Mouse (Mus musculus): ENCODE measurements around the gene Hs3st6. TPM values are rescaled to one million over a fixed set of nuclear protein-coding genes. Genes with fewer than 3 reads are reported as not detected.
"Not testable (repeated sequence)": the region's sequence is repeated elsewhere in the genome, so short reads cannot be mapped to it uniquely, and the experiment has no call there.

The Hs3st6 gene
- polyA plus RNA-seq, 1 experiment from 2014 or later, result 0.43 TPM

- Histone ChIP-seq H3K4me3 (peak overlapping the region; percentile 77), H3K4me1 (peaks cover 47% of the 10 kb centered on the region), H3K36me3 (peaks cover 43% of the 10 kb centered on the region)
- not testable (repeated sequence) for H3K9me3 ChIP-seq (replicated peaks); DNase-seq (ENCODE audit: low spot score); H3K27me3 ChIP-seq (ENCODE audit: low read depth, poor library complexity, severe bottlenecking); H3K27ac ChIP-seq (replicated peaks)
- 71% methylated on average over 7 of the region's 7 CpGs for WGBS
Measured at GRCm38 (mm10) chr17:24721383-24721955, 31.3 kb upstream of the Hs3st6 start.

GRCm38 (mm10) chr17:24722220-24722924 is 30.4 kb upstream of the Hs3st6 start:
- WGBS, result 46% methylated on average over 13 of the region's 13 CpGs
- peaks cover 35% of the 10 kb centered on the region for H3K36me3 ChIP-seq
- H3K9me3 ChIP-seq (replicated peaks), result no peaks in the 10 kb centered on the region
- no peaks in the 10 kb centered on the region for H3K27me3 ChIP-seq (ENCODE audit: low read depth, poor library complexity, severe bottlenecking)
- peak overlapping the region; percentile 77 for H3K4me3 ChIP-seq
- no peak overlapping the region for H3K27ac ChIP-seq (replicated peaks)
- no peak for DNase-seq (ENCODE audit: low spot score)
- peaks cover 47% of the 10 kb centered on the region for H3K4me1 ChIP-seq

- 6% methylated on average over 12 of the region's 12 CpGs for WGBS
- Histone ChIP-seq H3K4me1 (peaks cover 43% of the 10 kb centered on the region), H3K27me3 (ENCODE audit: low read depth, poor library complexity, severe bottlenecking) (no peaks in the 10 kb centered on the region), H3K9me3 (replicated peaks) (no peaks in the 10 kb centered on the region), H3K36me3 (peaks cover 26% of the 10 kb centered on the region), H3K4me3 (peak overlapping the region; percentile 77), H3K27ac (replicated peaks) (peak overlapping the region; percentile 86)
- DNase-seq (ENCODE audit: low spot score), result no peak
Measured at GRCm38 (mm10) chr17:24723122-24723880, 29.5 kb upstream of the Hs3st6 start.

- Histone ChIP-seq H3K36me3 (peaks cover 21% of the 10 kb centered on the region), H3K4me1 (peaks cover 38% of the 10 kb centered on the region), H3K27me3 (ENCODE audit: low read depth, poor library complexity, severe bottlenecking) (no peaks in the 10 kb centered on the region), H3K4me3 (peak overlapping the region; percentile 77), H3K27ac (replicated peaks) (peak overlapping the region; percentile 86), H3K9me3 (replicated peaks) (no peaks in the 10 kb centered on the region)
- peak; percentile 47 for DNase-seq (ENCODE audit: low spot score)
- WGBS, result 0% methylated on average over 15 of the region's 15 CpGs
Measured at GRCm38 (mm10) chr17:24723881-24724180, 29.0 kb upstream of the Hs3st6 start.

- DNase-seq (ENCODE audit: low spot score), result peak; percentile 97
- no peaks in the 10 kb centered on the region for H3K27me3 ChIP-seq (ENCODE audit: low read depth, poor library complexity, severe bottlenecking)
- H3K36me3 ChIP-seq, result peaks cover 21% of the 10 kb centered on the region
- peak within 1 kb of the TSS; percentile 86 for H3K27ac ChIP-seq (replicated peaks)
- peaks cover 35% of the 10 kb centered on the region for H3K4me1 ChIP-seq
- H3K4me3 ChIP-seq, result peak within 1 kb of the TSS; percentile 77
- under 1% methylated on average over 30 of the region's 30 CpGs for WGBS
- H3K9me3 ChIP-seq (replicated peaks), result no peaks in the 10 kb centered on the region
Measured at GRCm38 (mm10) chr17:24724184-24724583, 28.6 kb upstream of the Hs3st6 start, which contains the start of gene Ndufb10. Gene Ndufb10 (minus strand): TSS chr17:24724478.

GRCm38 (mm10) chr17:24725637-24726390 is 27.0 kb upstream of the Hs3st6 start:
- H3K9me3 ChIP-seq (replicated peaks), result no peaks in the 10 kb centered on the region
- DNase-seq (ENCODE audit: low spot score), result no peak
- H3K36me3 ChIP-seq, result peaks cover 18% of the 10 kb centered on the region
- H3K27me3 ChIP-seq (ENCODE audit: low read depth, poor library complexity, severe bottlenecking), result no peaks in the 10 kb centered on the region
- no peak overlapping the region for H3K4me3 ChIP-seq
- peaks cover 33% of the 10 kb centered on the region for H3K4me1 ChIP-seq
- no peak overlapping the region for H3K27ac ChIP-seq (replicated peaks)
- 82% methylated on average over 3 of the region's 3 CpGs for WGBS

GRCm38 (mm10) chr17:24727618-24728017 is 25.2 kb upstream of the Hs3st6 start, which contains the start of gene Rpl3l:
Gene Rpl3l (plus strand): TSS chr17:24727820.
- peaks cover 16% of the 10 kb centered on the region for H3K4me1 ChIP-seq
- no peaks in the 10 kb centered on the region for H3K27me3 ChIP-seq (ENCODE audit: low read depth, poor library complexity, severe bottlenecking)
- H3K9me3 ChIP-seq (replicated peaks), result no peaks in the 10 kb centered on the region
- no peak within 1 kb of the TSS for H3K27ac ChIP-seq (replicated peaks)
- 77% methylated on average over 2 of the region's 2 CpGs for WGBS
- DNase-seq (ENCODE audit: low spot score), result no peak
- peaks cover 1% of the 10 kb centered on the region for H3K36me3 ChIP-seq
- no peak within 1 kb of the TSS for H3K4me3 ChIP-seq

GRCm38 (mm10) chr17:24728184-24728583 is 24.6 kb upstream of the Hs3st6 start:
- peaks cover 10% of the 10 kb centered on the region for H3K4me1 ChIP-seq
- 73% methylated on average over 17 of the region's 17 CpGs for WGBS
- H3K9me3 ChIP-seq (replicated peaks), result no peaks in the 10 kb centered on the region
- no peak overlapping the region for H3K27ac ChIP-seq (replicated peaks)
- H3K36me3 ChIP-seq, result no peaks in the 10 kb centered on the region
- no peaks in the 10 kb centered on the region for H3K27me3 ChIP-seq (ENCODE audit: low read depth, poor library complexity, severe bottlenecking)
- DNase-seq (ENCODE audit: low spot score), result no peak
- H3K4me3 ChIP-seq, result no peak overlapping the region

GRCm38 (mm10) chr17:24729067-24729466 is 23.7 kb upstream of the Hs3st6 start:
- Histone ChIP-seq H3K27ac (replicated peaks) (no peak overlapping the region), H3K4me1 (peaks cover 3% of the 10 kb centered on the region; the same call in 1 of the 2 replicates), H3K36me3 (no peaks in the 10 kb centered on the region), H3K27me3 (ENCODE audit: low read depth, poor library complexity, severe bottlenecking) (no peaks in the 10 kb centered on the region), H3K9me3 (replicated peaks) (no peaks in the 10 kb centered on the region), H3K4me3 (no peak overlapping the region)
- DNase-seq (ENCODE audit: low spot score), result no peak
- 86% methylated on average over 6 of the region's 6 CpGs for WGBS

- Histone ChIP-seq H3K27me3 (ENCODE audit: low read depth, poor library complexity, severe bottlenecking) (no peaks in the 10 kb centered on the region), H3K4me3 (no peak overlapping the region), H3K4me1 (peaks cover 3% of the 10 kb centered on the region), H3K9me3 (replicated peaks) (no peaks in the 10 kb centered on the region), H3K36me3 (no peaks in the 10 kb centered on the region), H3K27ac (replicated peaks) (no peak overlapping the region)
- WGBS, result 85% methylated on average over 14 of the region's 14 CpGs
- no peak for DNase-seq (ENCODE audit: low spot score)
Measured at GRCm38 (mm10) chr17:24730787-24731186, 22.0 kb upstream of the Hs3st6 start.

GRCm38 (mm10) chr17:24732233-24732935 is 20.4 kb upstream of the Hs3st6 start:
- no peak overlapping the region for H3K4me3 ChIP-seq
- H3K9me3 ChIP-seq (replicated peaks), result no peaks in the 10 kb centered on the region
- 78% methylated on average over 12 of the region's 12 CpGs for WGBS
- DNase-seq (ENCODE audit: low spot score), result no peak
- peaks cover 16% of the 10 kb centered on the region for H3K4me1 ChIP-seq
- H3K27ac ChIP-seq (replicated peaks), result no peak overlapping the region
- H3K27me3 ChIP-seq (ENCODE audit: low read depth, poor library complexity, severe bottlenecking), result no peaks in the 10 kb centered on the region
- no peaks in the 10 kb centered on the region for H3K36me3 ChIP-seq
